Mouse (Mus musculus) brown adipose tissue, adult 24 weeks (tissue): ENCODE results near the gene Pigo. TPM values are rescaled to one million over a fixed set of nuclear protein-coding genes. Genes with fewer than 3 reads are reported as not detected.

Experiments used
- H3K27ac ChIP-seq: fragments of 200-500 bp; replicated peaks from 2 replicates; pipeline ENCODE4 v1.5.1; 2012; ENCODE audit warnings: low read depth, mild to moderate bottlenecking, low read length
- H3K4me1 ChIP-seq: fragments of 200-500 bp; 2 replicates; pipeline ENCODE4 v1.6.1; 2012; ENCODE audit warnings: low read length, mixed read lengths; ENCODE audit not compliant: control insufficient read depth, insufficient read depth, insufficient read length
- H3K4me3 ChIP-seq: fragments of 200-500 bp; 2 replicates; pipeline ENCODE4 v1.5.1; 2012; ENCODE audit warnings: low read depth, mild to moderate bottlenecking, low read length, moderate library complexity; ENCODE audit not compliant: insufficient read depth
- polyA plus RNA-seq: library from polyadenylated mRNA; stranded (reverse); fragments of >200 nt; gene quantifications from 2 replicates; pipeline ENCODE4 v1.2.4, GENCODE M21; 2012; ENCODE audit not compliant: missing spikeins, insufficient read depth, insufficient read length

Pigo gene
- polyA plus RNA-seq, 1 experiment, result 11.1 TPM

DNA sequence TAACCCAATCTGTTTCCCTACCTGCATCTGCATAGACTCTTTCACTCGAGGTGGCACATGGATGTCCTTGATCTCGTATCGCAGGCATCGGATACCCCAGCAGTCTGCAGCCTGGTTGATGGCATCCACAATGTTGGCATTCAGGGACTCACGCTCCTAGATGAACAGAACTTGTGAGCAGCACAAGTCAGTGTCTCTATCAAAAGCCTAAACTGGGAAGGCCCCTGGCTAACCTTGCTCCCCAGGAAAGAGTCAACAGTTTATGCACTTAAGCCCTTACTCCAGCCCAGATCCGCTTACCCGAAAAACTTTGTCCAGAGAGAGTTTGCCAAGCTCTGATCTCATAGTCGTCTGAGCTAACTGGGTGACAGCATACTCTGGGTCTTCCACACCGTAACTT is 4.1 kb upstream of the Pigo start:
- Histone ChIP-seq H3K4me1 (peaks cover 6% of the 10 kb centered on the region; the same call in 1 of the 2 replicates), H3K27ac (no peak overlapping the region), H3K4me3 (no peak overlapping the region)

- Histone ChIP-seq H3K27ac (no peak overlapping the region), H3K4me1 (peaks cover 7% of the 10 kb centered on the region; the same call in 1 of the 2 replicates), H3K4me3 (no peak overlapping the region)
These were observed 3.5 kb upstream of the Pigo start for GRCm38 (mm10) chr4:43029121-43029520.

- no peak overlapping the region for H3K27ac ChIP-seq
- H3K4me1 ChIP-seq, result peaks cover 4% of the 10 kb centered on the region; the same call in 1 of the 2 replicates
- peak overlapping the region; percentile 89 for H3K4me3 ChIP-seq
These were observed 946 bp downstream of the Pigo start for GRCm38 (mm10) chr4:43024673-43025072.

DNA sequence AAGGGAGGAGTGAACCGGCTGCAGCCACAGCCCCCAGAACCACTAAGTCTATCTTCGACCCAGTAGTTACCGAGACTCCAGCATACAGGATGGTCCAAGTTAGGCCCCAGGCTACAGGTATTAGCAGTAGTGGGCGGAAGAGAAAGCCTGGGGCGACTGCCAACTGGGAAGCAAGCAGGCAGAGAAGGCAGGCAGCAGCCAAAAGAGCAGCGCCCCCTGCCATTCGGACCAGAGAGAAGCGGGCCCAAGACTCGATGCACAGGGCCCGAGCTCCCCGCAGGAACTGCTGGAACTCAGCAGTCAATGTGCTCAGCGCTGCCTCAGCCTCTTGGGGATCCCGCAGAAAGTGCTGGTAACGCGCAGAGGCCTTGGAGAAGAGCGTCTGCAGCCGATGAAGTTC is 4.3 kb downstream of the Pigo start:
- peaks cover 4% of the 10 kb centered on the region; the same call in 1 of the 2 replicates for H3K4me1 ChIP-seq
- H3K27ac ChIP-seq, result no peak overlapping the region
- no peak overlapping the region for H3K4me3 ChIP-seq

GRCm38 (mm10) chr4:43020876-43021275 is 4.7 kb downstream of the Pigo start:
- peaks cover 4% of the 10 kb centered on the region; the same call in 1 of the 2 replicates for H3K4me1 ChIP-seq
- no peak overlapping the region for H3K4me3 ChIP-seq
- no peak overlapping the region for H3K27ac ChIP-seq

GRCm38 (mm10) chr4:43019641-43020465 is 5.8 kb downstream of the Pigo start:
- H3K27ac ChIP-seq, result no peak overlapping the region
- peaks cover 2% of the 10 kb centered on the region; the same call in 1 of the 2 replicates for H3K4me1 ChIP-seq
- H3K4me3 ChIP-seq, result no peak overlapping the region

- H3K4me3 ChIP-seq, result no peak overlapping the region
- no peak overlapping the region for H3K27ac ChIP-seq
- no peaks in the 10 kb centered on the region for H3K4me1 ChIP-seq
These were observed 6.4 kb downstream of the Pigo start for GRCm38 (mm10) chr4:43019176-43019575.

GRCm38 (mm10) chr4:43018156-43018555 is 7.5 kb downstream of the Pigo start:
- Histone ChIP-seq H3K27ac (no peak overlapping the region), H3K4me1 (no peaks in the 10 kb centered on the region), H3K4me3 (no peak overlapping the region)

- H3K4me3 ChIP-seq, result no peak overlapping the region
- H3K4me1 ChIP-seq, result no peaks in the 10 kb centered on the region
- H3K27ac ChIP-seq, result no peak overlapping the region
These were observed 13.5 kb downstream of the Pigo start for GRCm38 (mm10) chr4:43012091-43012490.

DNA sequence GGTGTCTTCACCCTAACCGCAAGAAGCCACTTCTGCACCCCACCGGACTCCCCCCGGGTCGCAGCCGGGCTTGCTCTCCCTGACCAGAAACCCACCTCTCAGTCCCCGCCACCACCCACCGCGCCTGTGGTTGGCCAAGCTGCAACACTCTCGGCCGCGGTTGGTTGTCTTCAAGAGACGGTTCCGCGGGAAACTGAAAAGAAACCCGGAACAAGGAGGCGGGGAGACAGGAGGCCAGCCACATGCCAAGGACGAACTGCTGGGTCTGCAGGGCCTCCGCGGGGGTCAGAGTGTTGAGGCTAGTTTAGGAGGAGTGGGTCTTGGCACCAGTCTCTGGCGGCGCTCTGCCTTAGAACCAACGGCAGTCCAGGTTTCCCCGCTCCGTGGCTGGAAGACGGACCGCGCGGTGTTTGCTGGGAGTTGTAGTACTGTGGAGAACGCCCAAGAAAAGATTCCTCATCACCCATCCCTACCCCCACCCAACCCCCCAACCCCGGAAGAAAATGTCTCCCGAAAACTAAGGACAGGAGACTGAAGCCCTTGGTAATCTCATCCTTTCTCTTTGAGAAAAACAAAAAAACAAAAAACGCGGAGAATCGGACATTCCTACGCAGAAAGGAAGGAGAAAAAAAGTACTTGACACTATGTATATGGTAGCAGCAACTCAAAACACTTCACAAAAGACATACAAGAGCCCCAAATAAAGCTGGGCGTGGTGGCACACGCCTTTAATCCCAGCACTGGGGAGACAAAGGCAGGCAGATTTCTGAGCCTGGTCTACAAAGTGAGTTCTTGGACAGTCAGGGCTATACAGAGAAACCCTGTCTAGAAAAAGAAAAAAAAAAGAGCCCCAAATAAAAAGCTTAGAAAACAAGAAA is 15.2 kb downstream of the Pigo start, which contains the start of gene Fancg:
Gene Fancg (minus strand): TSS at position 346 of the 878 bp plus-strand sequence.
- Histone ChIP-seq H3K4me1 (no peaks in the 10 kb centered on the region), H3K27ac (peak within 1 kb of the TSS; percentile 59; the same call in 1 of the 2 replicates), H3K4me3 (peak within 1 kb of the TSS; percentile 91)

DNA sequence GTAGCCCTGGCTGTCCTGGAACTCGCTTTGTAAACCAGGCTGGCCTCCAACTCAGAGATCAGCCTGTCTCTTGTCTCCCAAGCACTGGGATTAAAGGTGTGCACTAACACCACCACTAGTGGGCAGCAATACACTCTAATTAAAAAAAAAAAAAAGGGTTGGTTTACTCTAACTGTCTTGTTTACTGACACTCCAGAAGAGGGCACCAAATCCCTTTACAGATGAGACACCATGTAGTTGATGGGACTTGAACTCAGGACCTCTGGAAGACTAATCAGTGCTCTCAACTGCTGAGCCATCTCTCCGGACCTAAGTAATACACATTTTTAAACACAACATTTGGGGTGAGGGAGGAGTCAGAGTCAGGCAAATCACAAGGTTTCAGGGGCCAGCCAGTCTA is 19.9 kb downstream of the Pigo start:
- Histone ChIP-seq H3K4me1 (no peaks in the 10 kb centered on the region), H3K27ac (no peak overlapping the region), H3K4me3 (no peak overlapping the region)

DNA sequence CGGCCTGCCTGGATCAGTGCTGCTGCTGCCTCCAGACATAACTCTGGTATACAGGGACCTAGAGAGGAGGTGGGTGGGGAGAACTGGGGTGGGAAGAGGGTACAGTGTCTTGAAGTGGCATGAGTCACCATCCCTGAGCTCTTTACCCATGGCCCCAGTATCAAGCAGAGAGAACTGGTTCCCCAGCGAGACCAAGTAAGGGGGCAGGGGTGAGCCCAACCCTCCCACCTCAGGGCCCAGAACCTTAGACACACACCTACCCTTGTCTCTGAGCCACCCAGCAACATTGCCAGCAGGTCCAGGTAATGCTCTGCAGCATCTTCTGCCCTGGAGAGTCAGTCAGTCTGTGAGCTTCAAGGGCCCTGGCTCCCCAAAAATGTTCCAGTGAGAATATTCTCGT is 20.7 kb downstream of the Pigo start:
- H3K4me3 ChIP-seq, result no peak overlapping the region
- H3K4me1 ChIP-seq, result no peaks in the 10 kb centered on the region
- H3K27ac ChIP-seq, result no peak overlapping the region

- Histone ChIP-seq H3K4me3 (no peak overlapping the region), H3K4me1 (peaks cover 7% of the 10 kb centered on the region), H3K27ac (no peak overlapping the region)
These were observed 22.7 kb downstream of the Pigo start for GRCm38 (mm10) chr4:43002756-43003439.

DNA sequence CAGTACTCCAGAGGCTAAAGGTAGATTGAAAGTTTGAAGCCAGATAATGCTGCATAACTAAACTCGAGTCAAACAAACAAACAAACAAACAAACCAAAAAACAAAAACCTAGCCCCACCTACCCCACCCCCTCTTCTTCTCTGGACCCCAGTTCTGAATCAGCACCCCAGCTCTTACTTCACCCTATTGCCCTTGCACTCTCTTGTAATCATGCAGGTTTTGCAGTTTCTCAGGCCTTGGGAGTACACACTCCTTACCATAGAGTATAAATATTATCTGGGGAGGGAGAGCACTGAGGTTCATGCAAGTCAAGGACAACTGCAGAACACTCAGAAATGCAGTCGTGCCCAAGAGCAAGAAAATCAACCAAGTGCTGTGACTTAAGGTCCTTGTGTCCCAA is 24.3 kb downstream of the Pigo start:
- no peak overlapping the region for H3K27ac ChIP-seq
- H3K4me1 ChIP-seq, result peaks cover 10% of the 10 kb centered on the region
- no peak overlapping the region for H3K4me3 ChIP-seq
